Mouse (Mus musculus): Measurements from ENCODE around the gene Shisa8.

- TF ChIP-seq CTCF (IDR thresholded peaks at IDR 0.05; ENCODE audit: low read depth) = no peak
- no peak for TF ChIP-seq EP300 (IDR thresholded peaks at IDR 0.05; ENCODE audit: low read depth)
Observed at GRCm38 (mm10) chr15:82164496-82164895, 48.1 kb downstream of the Shisa8 start.

Data from liver, postnatal 0 days (tissue).